Mouse (Mus musculus): ENCODE results near the gene Gna13. TPM values are rescaled to one million over a fixed set of nuclear protein-coding genes. Genes with fewer than 3 reads are reported as not detected.

Gna13 gene
- polyA plus RNA-seq, 1 experiment from 2014 or later: 49.5 TPM

- H3K9ac ChIP-seq (ENCODE audit: low read length): no peak overlapping the region
- no peaks in the 10 kb centered on the region for H3K4me1 ChIP-seq (replicated peaks; ENCODE audit: control insufficient read depth, insufficient read depth)
- DNase-seq (ENCODE audit: low spot score) (no peak), ATAC-seq (ENCODE audit: low FRiP score, low TSS enrichment) (no peak)
- H3K36me3 ChIP-seq (ENCODE audit: control insufficient read depth, insufficient read depth, low read length): no peaks in the 10 kb centered on the region; the same call in 1 of the 2 replicates
- H3K27me3 ChIP-seq (ENCODE audit: control insufficient read depth, insufficient read depth, low read length): no peaks in the 10 kb centered on the region
- WGBS: 85% methylated on average over 8 of the region's 8 CpGs
- no peak overlapping the region for H3K27ac ChIP-seq (replicated peaks)
- TF ChIP-seq EP300 (optimal IDR thresholded peaks at IDR 0.05) (no peak), CTCF (IDR thresholded peaks at IDR 0.05; ENCODE audit: low read depth) (no peak)
- no peaks in the 10 kb centered on the region for H3K9me3 ChIP-seq (ENCODE audit: control insufficient read depth, low read length)
- H3K4me2 ChIP-seq (replicated peaks; ENCODE audit: low read depth): no peak overlapping the region
- no peak overlapping the region for H3K4me3 ChIP-seq (ENCODE audit: low read depth, low read length)
These were observed 22.7 kb downstream of the Gna13 start for GRCm38 (mm10) chr11:109385296-109385695.

DNA sequence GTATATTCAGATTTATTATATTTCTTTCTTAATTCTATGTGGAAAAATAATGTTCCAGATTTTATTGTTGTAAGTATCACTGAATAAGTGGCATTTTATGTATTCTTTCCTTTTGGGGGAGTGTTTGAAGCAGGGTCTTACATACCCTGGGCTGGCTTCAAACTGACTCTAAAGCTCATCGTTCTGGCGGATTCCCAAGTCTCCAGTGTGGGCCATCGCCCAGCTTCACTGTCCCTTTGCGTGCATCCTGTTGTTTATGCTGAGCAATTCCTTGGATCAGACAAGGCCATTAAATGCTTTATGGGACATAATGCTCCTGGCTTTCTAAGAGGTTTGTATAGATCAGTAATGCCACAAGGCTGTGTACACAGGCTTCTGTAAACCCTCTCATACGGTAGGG lies 26.4 kb downstream of the Gna13 start:
- H3K4me2 ChIP-seq (replicated peaks; ENCODE audit: low read depth): no peak overlapping the region
- no peak for DNase-seq (ENCODE audit: low spot score)
- 61% methylated on average over 5 of the region's 5 CpGs for WGBS
- H3K4me3 ChIP-seq (ENCODE audit: low read depth, low read length): no peak overlapping the region
- no peaks in the 10 kb centered on the region for H3K4me1 ChIP-seq (replicated peaks; ENCODE audit: control insufficient read depth, insufficient read depth)
- no peaks in the 10 kb centered on the region for H3K36me3 ChIP-seq (ENCODE audit: control insufficient read depth, insufficient read depth, low read length)
- H3K9ac ChIP-seq (ENCODE audit: low read length): no peak overlapping the region
- no peak overlapping the region; the same call in 1 of the 2 replicates for H3K27ac ChIP-seq (replicated peaks)
- H3K27me3 ChIP-seq (ENCODE audit: control insufficient read depth, insufficient read depth, low read length): no peaks in the 10 kb centered on the region
- no peaks in the 10 kb centered on the region for H3K9me3 ChIP-seq (ENCODE audit: control insufficient read depth, low read length)
- no peak for ATAC-seq (ENCODE audit: low FRiP score, low TSS enrichment)
- TF ChIP-seq EP300 (optimal IDR thresholded peaks at IDR 0.05) (no peak), CTCF (IDR thresholded peaks at IDR 0.05; ENCODE audit: low read depth) (no peak)

GRCm38 (mm10) chr11:109391200-109391599 lies 28.6 kb downstream of the Gna13 start:
- Histone ChIP-seq H3K9ac (ENCODE audit: low read length) (no peak overlapping the region), H3K27me3 (ENCODE audit: control insufficient read depth, insufficient read depth, low read length) (no peaks in the 10 kb centered on the region), H3K4me2 (replicated peaks; ENCODE audit: low read depth) (no peak overlapping the region), H3K9me3 (ENCODE audit: control insufficient read depth, low read length) (no peaks in the 10 kb centered on the region), H3K4me1 (replicated peaks; ENCODE audit: control insufficient read depth, insufficient read depth) (no peaks in the 10 kb centered on the region), H3K4me3 (ENCODE audit: low read depth, low read length) (no peak overlapping the region), H3K36me3 (ENCODE audit: control insufficient read depth, insufficient read depth, low read length) (0 out of 2 replicates have a peak, but pooled peaks cover 4% of the 10 kb centered on the region), H3K27ac (replicated peaks) (no peak overlapping the region)
- no peak for DNase-seq (ENCODE audit: low spot score)
- 80% methylated on average over 7 of the region's 7 CpGs for WGBS
- ATAC-seq (ENCODE audit: low FRiP score, low TSS enrichment): no peak
- TF ChIP-seq EP300 (optimal IDR thresholded peaks at IDR 0.05) (no peak), CTCF (IDR thresholded peaks at IDR 0.05; ENCODE audit: low read depth) (no peak)

- DNase-seq (ENCODE audit: low spot score) (no peak), ATAC-seq (ENCODE audit: low FRiP score, low TSS enrichment) (no peak)
- Histone ChIP-seq H3K9ac (ENCODE audit: low read length) (no peak overlapping the region), H3K9me3 (ENCODE audit: control insufficient read depth, low read length) (no peaks in the 10 kb centered on the region), H3K27me3 (ENCODE audit: control insufficient read depth, insufficient read depth, low read length) (no peaks in the 10 kb centered on the region), H3K4me1 (replicated peaks; ENCODE audit: control insufficient read depth, insufficient read depth) (no peaks in the 10 kb centered on the region), H3K27ac (replicated peaks) (no peak overlapping the region), H3K36me3 (ENCODE audit: control insufficient read depth, insufficient read depth, low read length) (0 out of 2 replicates have a peak, but pooled peaks cover 4% of the 10 kb centered on the region), H3K4me3 (ENCODE audit: low read depth, low read length) (no peak overlapping the region), H3K4me2 (replicated peaks; ENCODE audit: low read depth) (no peak overlapping the region)
- 68% methylated on average over 7 of the region's 7 CpGs for WGBS
- TF ChIP-seq EP300 (optimal IDR thresholded peaks at IDR 0.05) (no peak), CTCF (IDR thresholded peaks at IDR 0.05; ENCODE audit: low read depth) (no peak)
These were observed 29.1 kb downstream of the Gna13 start for GRCm38 (mm10) chr11:109391760-109392159.

DNA sequence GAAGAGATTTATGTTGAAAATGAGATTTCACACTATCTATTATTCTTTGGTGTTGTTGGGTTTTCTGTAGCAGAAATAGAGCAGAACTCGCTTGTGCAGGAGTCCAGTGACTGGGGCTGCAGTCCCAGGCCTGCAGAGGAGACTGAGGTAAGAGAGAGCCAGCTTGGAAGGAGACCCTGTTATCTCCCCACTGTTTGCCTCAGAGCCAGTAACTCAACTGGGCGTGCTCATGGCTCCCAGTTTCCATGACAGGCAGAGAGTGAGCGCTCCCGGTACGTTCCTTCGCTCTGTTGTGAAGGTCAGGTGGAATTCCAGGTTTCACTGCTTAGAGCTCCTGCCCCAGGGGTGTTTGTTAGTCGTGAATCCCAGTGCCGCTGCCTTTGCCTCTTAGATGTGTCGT lies 30.0 kb downstream of the Gna13 start:
- 72% methylated on average over 9 of the region's 9 CpGs for WGBS
- Histone ChIP-seq H3K4me2 (replicated peaks; ENCODE audit: low read depth) (no peak overlapping the region), H3K27ac (replicated peaks) (no peak overlapping the region), H3K9ac (ENCODE audit: low read length) (no peak overlapping the region), H3K4me1 (replicated peaks; ENCODE audit: control insufficient read depth, insufficient read depth) (no peaks in the 10 kb centered on the region), H3K27me3 (ENCODE audit: control insufficient read depth, insufficient read depth, low read length) (no peaks in the 10 kb centered on the region), H3K4me3 (ENCODE audit: low read depth, low read length) (no peak overlapping the region), H3K36me3 (ENCODE audit: control insufficient read depth, insufficient read depth, low read length) (0 out of 2 replicates have a peak, but pooled peaks cover 4% of the 10 kb centered on the region), H3K9me3 (ENCODE audit: control insufficient read depth, low read length) (no peaks in the 10 kb centered on the region)
- DNase-seq (ENCODE audit: low spot score) (no peak), ATAC-seq (ENCODE audit: low FRiP score, low TSS enrichment) (no peak)
- TF ChIP-seq CTCF (IDR thresholded peaks at IDR 0.05; ENCODE audit: low read depth) (no peak), EP300 (optimal IDR thresholded peaks at IDR 0.05) (no peak)

GRCm38 (mm10) chr11:109394758-109395157 lies 32.1 kb downstream of the Gna13 start:
- no peak overlapping the region for H3K27ac ChIP-seq (replicated peaks)

More at GRCm38 (mm10) chr11:109394758-109395157, 32.1 kb downstream of the Gna13 start:
- H3K9ac ChIP-seq (ENCODE audit: low read length): no peak overlapping the region
- H3K4me2 ChIP-seq (replicated peaks; ENCODE audit: low read depth): no peak overlapping the region
- no peaks in the 10 kb centered on the region for H3K9me3 ChIP-seq (ENCODE audit: control insufficient read depth, low read length)
- no peaks in the 10 kb centered on the region for H3K4me1 ChIP-seq (replicated peaks; ENCODE audit: control insufficient read depth, insufficient read depth)
- H3K4me3 ChIP-seq (ENCODE audit: low read depth, low read length): no peak overlapping the region
- peaks cover 10% of the 10 kb centered on the region; the same call in 1 of the 2 replicates for H3K36me3 ChIP-seq (ENCODE audit: control insufficient read depth, insufficient read depth, low read length)
- DNase-seq (ENCODE audit: low spot score) (no peak), ATAC-seq (ENCODE audit: low FRiP score, low TSS enrichment) (no peak)
- TF ChIP-seq EP300 (optimal IDR thresholded peaks at IDR 0.05) (no peak), CTCF (IDR thresholded peaks at IDR 0.05; ENCODE audit: low read depth) (no peak)
- H3K27me3 ChIP-seq (ENCODE audit: control insufficient read depth, insufficient read depth, low read length): no peaks in the 10 kb centered on the region
- 87% methylated on average over 9 of the region's 9 CpGs for WGBS
